Mouse (Mus musculus) liver, embryonic 16.5 days (tissue): ENCODE measurements around the gene R3hcc1l. TPM values are rescaled to one million over a fixed set of nuclear protein-coding genes. Genes with fewer than 3 reads are reported as not detected.

Source experiments
- ATAC-seq: fragments of 200-750 bp; cut with Nextera tagmentation; 2 replicates; pipeline ENCODE4 v1.8.0; 2017; ENCODE audit warnings: low read depth, mild to moderate bottlenecking, moderate number of reproducible peaks, moderate library complexity
- H3K27ac ChIP-seq: fragments of 300-500 bp; sonication (generic); 2 replicates; pipeline ENCODE4 v1.5.1; 2014; ENCODE audit warnings: mild to moderate bottlenecking, low read length
- H3K27me3 ChIP-seq: fragments of 300-500 bp; sonication (generic); 2 replicates; pipeline ENCODE4 v1.6.1; 2014; ENCODE audit warnings: low read depth, low read length, mixed read lengths; ENCODE audit not compliant: control insufficient read depth, insufficient read depth
- H3K36me3 ChIP-seq: fragments of 300-500 bp; sonication (generic); 2 replicates; pipeline ENCODE4 v1.6.1; 2014; ENCODE audit warnings: mild to moderate bottlenecking; ENCODE audit not compliant: control insufficient read depth, insufficient read depth
- H3K4me1 ChIP-seq: fragments of 300-500 bp; sonication (generic); 2 replicates; pipeline ENCODE4 v1.6.1; 2014; ENCODE audit warnings: low read depth, low read length, mixed read lengths; ENCODE audit not compliant: control insufficient read depth
- H3K4me2 ChIP-seq: fragments of 300-500 bp; sonication (generic); 2 replicates; pipeline ENCODE4 v1.6.1; 2014; ENCODE audit warnings: low read depth, low read length, mixed read lengths
- H3K4me3 ChIP-seq: fragments of 300-500 bp; sonication (generic); 2 replicates; pipeline ENCODE4 v1.5.1; 2014; ENCODE audit warnings: low read depth, mild to moderate bottlenecking, low read length
- H3K9ac ChIP-seq: fragments of 300-500 bp; sonication (generic); 2 replicates; pipeline ENCODE4 v1.6.1; 2014; ENCODE audit warnings: low read depth, low read length
- H3K9me3 ChIP-seq: fragments of 300-500 bp; sonication (generic); replicated peaks from 2 replicates; pipeline ENCODE4 v1.6.1; 2016; ENCODE audit warnings: low read length; ENCODE audit not compliant: control insufficient read depth
- WGBS: fragments of 180-500 bp; shearing (Covaris S2); extraction: QIAGEN DNeasy Blood & Tissue Kit; methylation state at CpG from one replicate; pipeline ENCODE4 v1.1.7; 2014; ENCODE audit not compliant: insufficient replicate concordance; 5-methylcytosine and 5-hydroxymethylcytosine counted together
- polyA plus RNA-seq: library from polyadenylated mRNA; unstranded; fragments of >200 nt; fragmentation: Nextera tagmentation; extraction: Ambion mirVana; gene quantifications from 2 replicates; pipeline ENCODE4 v1.2.1, GENCODE M21; 2015

Gene R3hcc1l
- polyA plus RNA-seq, 1 experiment from 2014 or later: 12.4 TPM

GRCm38 (mm10) chr19:42599891-42600290, 81.3 kb downstream of the R3hcc1l start:
- H3K27ac ChIP-seq: no peak overlapping the region
- H3K36me3 ChIP-seq: no peaks in the 10 kb centered on the region
- H3K4me2 ChIP-seq: no peak overlapping the region
- no peak for ATAC-seq
- WGBS: 77% methylated on average over 17 of the region's 17 CpGs
- no peak overlapping the region for H3K9ac ChIP-seq
- H3K4me1 ChIP-seq: no peaks in the 10 kb centered on the region
- H3K27me3 ChIP-seq: no peaks in the 10 kb centered on the region
- H3K4me3 ChIP-seq: no peak overlapping the region
- no peaks in the 10 kb centered on the region for H3K9me3 ChIP-seq

- Histone ChIP-seq H3K27ac (no peak overlapping the region), H3K4me1 (no peaks in the 10 kb centered on the region), H3K4me3 (no peak overlapping the region), H3K27me3 (no peaks in the 10 kb centered on the region), H3K9ac (no peak overlapping the region), H3K9me3 (no peaks in the 10 kb centered on the region), H3K36me3 (no peaks in the 10 kb centered on the region), H3K4me2 (no peak overlapping the region)
- 46% methylated on average over 3 of the region's 3 CpGs for WGBS
- ATAC-seq: no peak
These were observed 82.0 kb downstream of the R3hcc1l start for GRCm38 (mm10) chr19:42600591-42600990.

- Histone ChIP-seq H3K4me3 (no peak overlapping the region), H3K36me3 (no peaks in the 10 kb centered on the region), H3K9ac (no peak overlapping the region), H3K4me1 (no peaks in the 10 kb centered on the region), H3K27me3 (no peaks in the 10 kb centered on the region), H3K9me3 (no peaks in the 10 kb centered on the region), H3K27ac (no peak overlapping the region), H3K4me2 (no peak overlapping the region)
- 79% methylated on average over 2 of the region's 2 CpGs for WGBS
- no peak for ATAC-seq
These were observed 82.9 kb downstream of the R3hcc1l start for GRCm38 (mm10) chr19:42601445-42601844.

GRCm38 (mm10) chr19:42602041-42602440, 83.5 kb downstream of the R3hcc1l start:
- Histone ChIP-seq H3K27me3 (no peaks in the 10 kb centered on the region), H3K9me3 (no peaks in the 10 kb centered on the region), H3K27ac (no peak overlapping the region), H3K4me1 (no peaks in the 10 kb centered on the region), H3K36me3 (no peaks in the 10 kb centered on the region), H3K9ac (no peak overlapping the region), H3K4me3 (no peak overlapping the region), H3K4me2 (no peak overlapping the region)
- no peak for ATAC-seq
- WGBS: 71% methylated on average over 8 of the region's 8 CpGs

- Histone ChIP-seq H3K36me3 (no peaks in the 10 kb centered on the region), H3K4me2 (no peak overlapping the region), H3K27ac (no peak overlapping the region), H3K9me3 (no peaks in the 10 kb centered on the region), H3K9ac (no peak overlapping the region), H3K4me1 (no peaks in the 10 kb centered on the region), H3K4me3 (no peak overlapping the region), H3K27me3 (no peaks in the 10 kb centered on the region)
- WGBS: 44% methylated on average over 8 of the region's 8 CpGs
- ATAC-seq: no peak
These were observed 84.0 kb downstream of the R3hcc1l start for GRCm38 (mm10) chr19:42602576-42602975.

- Histone ChIP-seq H3K4me3 (no peak overlapping the region), H3K27me3 (peaks cover 14% of the 10 kb centered on the region), H3K4me1 (no peaks in the 10 kb centered on the region), H3K36me3 (no peaks in the 10 kb centered on the region), H3K9me3 (no peaks in the 10 kb centered on the region), H3K4me2 (no peak overlapping the region), H3K27ac (no peak overlapping the region), H3K9ac (no peak overlapping the region)
- ATAC-seq: no peak
- WGBS: 60% methylated on average over 5 of the region's 5 CpGs
These were observed 89.5 kb downstream of the R3hcc1l start for GRCm38 (mm10) chr19:42608082-42608481.

GRCm38 (mm10) chr19:42609716-42610115, 91.2 kb downstream of the R3hcc1l start:
- no peaks in the 10 kb centered on the region for H3K36me3 ChIP-seq
- 76% methylated on average over 3 of the region's 3 CpGs for WGBS
- peaks cover 24% of the 10 kb centered on the region for H3K27me3 ChIP-seq
- ATAC-seq: no peak
- H3K9me3 ChIP-seq: no peaks in the 10 kb centered on the region
- no peak overlapping the region for H3K27ac ChIP-seq
- no peak overlapping the region for H3K9ac ChIP-seq
- no peaks in the 10 kb centered on the region for H3K4me1 ChIP-seq
- no peak overlapping the region for H3K4me2 ChIP-seq
- no peak overlapping the region for H3K4me3 ChIP-seq

GRCm38 (mm10) chr19:42611746-42612145, 93.2 kb downstream of the R3hcc1l start:
- Histone ChIP-seq H3K27me3 (peaks cover 24% of the 10 kb centered on the region), H3K36me3 (no peaks in the 10 kb centered on the region), H3K4me1 (no peaks in the 10 kb centered on the region), H3K4me3 (no peak overlapping the region), H3K4me2 (no peak overlapping the region), H3K9ac (no peak overlapping the region), H3K27ac (no peak overlapping the region), H3K9me3 (no peaks in the 10 kb centered on the region)
- 46% methylated on average over 4 of the region's 4 CpGs for WGBS
- no peak for ATAC-seq

GRCm38 (mm10) chr19:42612654-42613053, 94.1 kb downstream of the R3hcc1l start, which contains the start of gene Loxl4:
Gene Loxl4, minus strand, starts transcription at chr19:42612813.
- H3K4me2 ChIP-seq: peak within 1 kb of the TSS; percentile 47
- no peak for ATAC-seq
- no peaks in the 10 kb centered on the region for H3K4me1 ChIP-seq
- peak within 1 kb of the TSS; percentile 27 for H3K4me3 ChIP-seq
- H3K27me3 ChIP-seq: peaks cover 24% of the 10 kb centered on the region
- no peaks in the 10 kb centered on the region for H3K9me3 ChIP-seq
- H3K36me3 ChIP-seq: no peaks in the 10 kb centered on the region
- WGBS: 2% methylated on average over 36 of the region's 37 CpGs
- H3K9ac ChIP-seq: no peak within 1 kb of the TSS
- no peak within 1 kb of the TSS for H3K27ac ChIP-seq
